Mouse (Mus musculus) limb, embryonic 14.5 days (tissue): ENCODE data around the gene Ttc4. TPM values are rescaled to one million over a fixed set of nuclear protein-coding genes. Genes with fewer than 3 reads are reported as not detected.

Experiments
- ATAC-seq: fragments of 200-750 bp; cut with Nextera tagmentation; 2 replicates; pipeline ENCODE4 v1.8.0; 2017; ENCODE audit warnings: low read depth, moderate number of reproducible peaks, moderate TSS enrichment; ENCODE audit not compliant: low FRiP score
- DNase-seq: peaks from one replicate; pipeline ENCODE4 v3.0.0-alpha.2; 2015; ENCODE audit warnings: low spot score
- H3K27ac ChIP-seq: fragments of 300-500 bp; sonication (generic); replicated peaks from 2 replicates; pipeline ENCODE4 v1.5.1; 2014; ENCODE audit warnings: low read depth, mild to moderate bottlenecking, low read length, moderate library complexity, mixed read lengths
- H3K27me3 ChIP-seq: fragments of 300-500 bp; sonication (generic); 2 replicates; pipeline ENCODE4 v1.6.1; 2014; ENCODE audit warnings: low read length, mixed read lengths; ENCODE audit not compliant: control insufficient read depth, insufficient read depth
- H3K36me3 ChIP-seq: fragments of 300-500 bp; sonication (generic); 2 replicates; pipeline ENCODE4 v1.6.1; 2014; ENCODE audit warnings: mild to moderate bottlenecking, low read length, moderate library complexity, mixed read lengths; ENCODE audit not compliant: control insufficient read depth, insufficient read depth
- H3K4me1 ChIP-seq: fragments of 300-500 bp; sonication (generic); 2 replicates; pipeline ENCODE4 v1.6.1; 2014; ENCODE audit warnings: antibody characterized with exemption, low read length, mixed read lengths; ENCODE audit not compliant: control insufficient read depth, insufficient read depth
- H3K4me2 ChIP-seq: fragments of 300-500 bp; sonication (generic); replicated peaks from 2 replicates; pipeline ENCODE4 v1.6.1; 2014; ENCODE audit warnings: low read depth, mild to moderate bottlenecking, low read length, moderate library complexity; ENCODE audit not compliant: severe bottlenecking
- H3K4me3 ChIP-seq: fragments of 300-500 bp; sonication (generic); replicated peaks from 2 replicates; pipeline ENCODE4 v1.5.1; 2014; ENCODE audit warnings: low read length
- H3K9ac ChIP-seq: fragments of 300-500 bp; sonication (generic); 2 replicates; pipeline ENCODE4 v1.6.1; 2014; ENCODE audit warnings: mild to moderate bottlenecking, low read depth, low read length, moderate library complexity; ENCODE audit not compliant: severe bottlenecking
- H3K9me3 ChIP-seq: fragments of 300-500 bp; sonication (generic); 2 replicates; pipeline ENCODE4 v1.6.1; 2016; ENCODE audit warnings: low read length; ENCODE audit not compliant: control insufficient read depth
- POLR2A ChIP-seq: fragments of 200-500 bp; IDR thresholded peaks from 2 replicates; pipeline ENCODE4 v1.8.0; 2012; ENCODE audit warnings: inconsistent platforms, mild to moderate bottlenecking, moderate library complexity, borderline replicate concordance; ENCODE audit not compliant: insufficient read depth, insufficient read length; ENCODE audit errors: extremely low read depth
- WGBS: fragments of 180-500 bp; shearing (Covaris S2); extraction: QIAGEN DNeasy Blood & Tissue Kit; methylation state at CpG from one replicate; pipeline ENCODE4 v1.1.7; 2014; 5-methylcytosine and 5-hydroxymethylcytosine counted together
- polyA plus RNA-seq, 2 experiments: library from polyadenylated mRNA; depleted of rRNA in 1 of 2; stranded (reverse) in 1 of 2; unstranded in 1 of 2; fragments of >200 nt; fragmentation: Nextera tagmentation in 1 of 2; extraction: Ambion mirVana in 1 of 2; gene quantifications; 2 replicates each; pipeline versions ENCODE4 v1.2.1 to v1.2.3; 2012 to 2014

Ttc4 gene
- polyA plus RNA-seq, 2 experiments = 75.0 to 147 TPM

DNA sequence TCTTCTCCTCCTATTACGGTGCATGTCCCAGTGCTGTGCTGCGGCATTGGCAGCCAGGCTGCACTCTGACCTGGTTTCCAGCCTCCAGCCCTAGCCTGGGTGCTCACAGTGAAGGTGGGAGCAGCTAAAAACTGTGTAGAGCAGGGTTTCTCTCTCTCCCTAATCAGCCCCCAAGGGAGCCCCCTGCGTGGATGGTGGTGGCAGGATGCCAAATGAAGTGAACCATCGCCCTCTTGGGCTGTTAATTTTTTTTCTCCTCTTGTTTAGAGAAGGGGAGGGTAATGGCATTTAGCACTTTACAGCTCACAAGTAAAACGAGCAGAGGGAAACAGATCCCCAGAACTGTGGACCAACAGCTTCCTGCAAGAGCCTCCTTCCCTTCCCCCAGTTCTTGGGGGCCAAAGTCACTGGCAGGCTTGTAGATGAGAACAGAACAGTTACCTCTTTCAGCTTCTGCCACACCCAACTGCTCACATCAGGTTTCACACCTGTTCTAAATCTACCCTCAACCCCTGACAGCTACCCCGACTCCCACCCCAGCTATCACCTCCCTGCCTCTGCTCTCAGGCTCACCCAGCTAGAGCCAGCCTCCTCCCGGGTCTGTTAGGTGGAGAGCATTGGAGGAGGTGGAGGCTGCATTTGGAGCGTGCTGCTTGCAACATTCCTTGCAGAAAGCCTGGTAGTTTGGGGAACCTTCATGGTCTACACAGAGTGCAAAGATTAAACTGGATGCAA, 35.1 kb downstream of the Ttc4 start:
- H3K36me3 ChIP-seq = no peaks in the 10 kb centered on the region
- no peak overlapping the region for H3K9ac ChIP-seq
- ATAC-seq (peak; percentile 37), DNase-seq (peak; percentile 7)
- H3K4me3 ChIP-seq = no peak overlapping the region
- peaks cover 15% of the 10 kb centered on the region for H3K4me1 ChIP-seq
- no peak for TF ChIP-seq POLR2A
- H3K27ac ChIP-seq = peak overlapping the region; percentile 67
- H3K4me2 ChIP-seq = peak overlapping the region; percentile 28
- 8% methylated on average over 8 of the region's 8 CpGs for WGBS
- H3K27me3 ChIP-seq = no peaks in the 10 kb centered on the region
- 0 out of 2 replicates have a peak, but pooled peaks cover 4% of the 10 kb centered on the region for H3K9me3 ChIP-seq

DNA sequence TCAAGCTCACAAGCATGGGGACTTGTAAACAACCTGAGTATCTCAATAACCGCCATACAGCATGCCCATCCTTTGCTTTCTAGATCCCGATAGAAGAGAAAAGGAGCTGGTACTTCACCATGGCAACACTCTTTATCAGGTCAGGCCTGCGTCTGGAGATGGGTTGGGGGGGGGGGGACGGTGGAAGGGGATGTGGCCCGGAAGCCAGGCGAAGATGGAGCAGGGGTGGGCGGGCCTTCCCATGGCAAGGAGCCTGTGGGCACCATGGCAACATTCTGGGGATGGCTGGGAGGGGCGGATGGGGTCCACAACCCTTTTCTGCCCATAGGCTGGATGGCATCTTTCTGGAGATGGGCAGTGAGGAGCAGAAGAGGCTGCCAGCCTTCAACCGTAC, 44.7 kb downstream of the Ttc4 start:
- no peak overlapping the region for H3K4me2 ChIP-seq
- peak overlapping the region; percentile 78 for H3K27ac ChIP-seq
- 55% methylated on average over 8 of the region's 9 CpGs for WGBS
- ATAC-seq = no peak
- no peaks in the 10 kb centered on the region for H3K9me3 ChIP-seq
- no peak overlapping the region for H3K4me3 ChIP-seq
- no peak overlapping the region for H3K9ac ChIP-seq
- H3K4me1 ChIP-seq = peaks cover 25% of the 10 kb centered on the region
- no peak for DNase-seq
- TF ChIP-seq POLR2A = no peak
- H3K36me3 ChIP-seq = no peaks in the 10 kb centered on the region
- H3K27me3 ChIP-seq = no peaks in the 10 kb centered on the region; the same call in 1 of the 2 replicates

DNA sequence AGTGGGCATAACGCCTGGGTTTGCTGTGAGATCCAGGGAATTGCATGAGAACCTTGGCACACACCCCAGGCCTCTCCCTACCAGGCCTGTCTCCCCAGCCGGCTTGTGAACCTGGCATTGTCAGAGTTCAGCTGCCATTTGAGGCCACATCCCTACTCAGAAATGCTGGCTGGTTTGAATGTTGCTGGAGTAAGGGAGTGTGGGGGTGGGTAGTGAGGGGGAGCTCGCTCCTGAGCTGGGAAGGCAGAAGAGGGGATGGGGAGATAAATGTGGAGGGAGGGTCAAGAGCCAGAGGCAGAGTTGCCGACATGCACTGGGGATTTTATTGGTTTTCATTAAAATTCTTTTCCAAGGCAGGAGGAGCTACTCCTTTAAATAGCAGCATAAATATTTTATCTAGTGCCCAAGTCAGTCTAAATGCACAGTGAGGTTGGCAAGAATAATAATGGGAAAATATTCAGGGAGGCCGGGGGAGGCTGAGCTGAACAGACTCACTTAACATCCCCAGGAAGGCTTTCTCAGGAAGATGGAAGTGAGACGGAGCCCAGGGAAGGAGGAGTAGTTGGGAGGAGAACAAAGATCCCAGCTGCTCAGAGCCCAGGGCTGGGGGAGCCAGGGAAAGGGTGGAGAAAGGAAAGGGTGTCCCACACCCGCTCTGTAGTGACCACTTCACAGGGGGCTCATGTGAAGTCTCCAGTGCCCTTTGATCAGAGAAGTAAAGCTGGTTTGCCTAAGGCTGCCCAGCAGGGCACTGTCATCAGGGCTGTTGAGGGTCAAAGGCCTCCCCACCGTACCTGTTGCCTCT, 45.3 kb downstream of the Ttc4 start:
- Histone ChIP-seq H3K9ac (peak overlapping the region; percentile 31; the same call in 1 of the 2 replicates), H3K4me3 (no peak overlapping the region), H3K4me1 (peaks cover 25% of the 10 kb centered on the region), H3K36me3 (no peaks in the 10 kb centered on the region), H3K27ac (peak overlapping the region; percentile 78), H3K9me3 (no peaks in the 10 kb centered on the region), H3K27me3 (no peaks in the 10 kb centered on the region; the same call in 1 of the 2 replicates), H3K4me2 (peak overlapping the region; percentile 21; the same call in 1 of the 2 replicates)
- WGBS = 17% methylated on average over 8 of the region's 8 CpGs
- TF ChIP-seq POLR2A = no peak
- peak; percentile 44 for DNase-seq
- ATAC-seq = peak; percentile 58; the same call in 1 of the 2 replicates

DNA sequence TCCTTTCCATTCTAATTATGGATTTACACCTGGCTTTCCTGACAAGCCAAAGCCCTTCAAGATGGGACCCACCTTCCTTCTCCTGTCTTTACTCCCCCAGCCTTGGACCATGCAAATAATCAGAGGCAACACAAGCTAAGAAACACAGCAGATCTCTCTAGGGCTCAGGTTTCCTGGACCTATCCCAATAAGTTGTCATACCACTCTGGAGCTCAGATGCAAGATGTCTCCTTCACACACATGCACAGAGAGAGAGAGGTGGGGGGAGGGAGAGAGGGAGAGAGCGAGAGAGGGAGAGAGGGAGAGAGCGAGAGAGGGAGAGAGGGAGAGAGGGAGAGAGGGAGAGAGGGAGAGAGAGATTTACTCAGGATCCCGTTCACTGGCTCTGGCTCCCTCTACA, 46.4 kb downstream of the Ttc4 start:
- WGBS = 46% methylated on average over 1 of the region's 3 CpGs
- H3K9me3 ChIP-seq = no peaks in the 10 kb centered on the region
- H3K36me3 ChIP-seq = no peaks in the 10 kb centered on the region
- H3K27me3 ChIP-seq = no peaks in the 10 kb centered on the region; the same call in 1 of the 2 replicates
- ATAC-seq (no peak), DNase-seq (no peak)
- no peak for TF ChIP-seq POLR2A
- H3K4me3 ChIP-seq = no peak overlapping the region
- H3K4me1 ChIP-seq = peaks cover 25% of the 10 kb centered on the region
- H3K27ac ChIP-seq = no peak overlapping the region
- H3K9ac ChIP-seq = no peak overlapping the region
- no peak overlapping the region for H3K4me2 ChIP-seq

DNA sequence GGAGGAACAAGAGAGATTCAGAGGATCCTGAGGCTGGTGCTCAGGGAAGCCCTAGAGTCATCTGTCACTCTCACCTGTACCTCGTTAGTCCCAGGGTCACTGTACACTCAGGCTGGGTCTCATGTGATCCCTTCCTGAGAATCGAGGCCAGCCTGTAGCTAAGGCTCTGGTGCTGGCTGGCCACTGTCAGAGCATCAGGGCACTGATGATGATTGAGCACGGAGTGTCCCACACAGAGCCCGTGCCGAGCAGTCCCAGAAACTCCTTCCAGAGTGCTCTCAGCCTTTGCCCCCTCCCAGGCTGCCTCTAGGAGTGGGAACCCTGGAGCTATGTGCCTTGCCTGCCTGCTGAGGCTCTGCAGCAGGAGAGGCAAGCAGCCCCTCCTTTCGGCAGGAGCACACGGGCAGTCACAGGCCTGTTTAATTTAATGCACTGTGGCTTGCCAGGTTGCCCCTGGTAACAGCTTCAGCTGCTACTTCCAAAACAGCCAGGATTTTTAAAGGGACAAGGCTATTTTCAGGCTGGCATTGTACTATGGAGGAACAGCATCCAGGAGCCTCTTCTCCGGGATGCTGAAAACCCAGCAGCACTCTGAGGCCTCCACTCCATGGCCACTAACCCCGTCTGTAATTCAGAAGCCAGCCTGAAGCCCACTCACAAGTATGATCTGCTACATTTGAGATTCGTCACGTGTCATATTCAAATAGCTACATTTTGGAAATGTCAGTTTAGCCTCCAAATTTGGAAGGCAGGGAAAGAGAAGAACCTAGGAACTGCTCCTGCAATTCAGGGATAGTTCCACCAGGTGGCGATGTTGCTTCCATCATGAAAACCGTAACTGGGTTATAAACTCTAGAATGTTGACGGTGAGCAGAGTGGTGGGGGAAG, 48.2 kb downstream of the Ttc4 start:
- H3K27ac ChIP-seq = peak overlapping the region; percentile 71
- no peaks in the 10 kb centered on the region for H3K27me3 ChIP-seq
- ATAC-seq = peak; percentile 79
- peak overlapping the region; percentile 40; the same call in 1 of the 2 replicates for H3K9ac ChIP-seq
- peaks cover 25% of the 10 kb centered on the region for H3K4me1 ChIP-seq
- H3K36me3 ChIP-seq = no peaks in the 10 kb centered on the region
- TF ChIP-seq POLR2A = no peak
- 12% methylated on average over 14 of the region's 14 CpGs for WGBS
- peak overlapping the region; percentile 10; the same call in 1 of the 2 replicates for H3K4me2 ChIP-seq
- H3K4me3 ChIP-seq = no peak overlapping the region
- DNase-seq = peak; percentile 81
- H3K9me3 ChIP-seq = no peaks in the 10 kb centered on the region
